Mouse (Mus musculus) ovary, postnatal 14 days (tissue): ENCODE data around the gene 0610010F05Rik.
A peak's percentile ranks its signal among the peaks of the same experiment; 100 is the strongest.
"Not testable (repeated sequence)": the region's sequence is repeated elsewhere in the genome, so short reads cannot be mapped to it uniquely, and the experiment has no call there.

ENCODE experiments used
- DNase-seq: peaks from one replicate; pipeline ENCODE4 v3.0.0; 2022; ENCODE audit warnings: low spot score

The 0610010F05Rik gene

GRCm38 (mm10) chr11:23632945-23633878 lies at the start of gene 0610010F05Rik:
TSS of gene 0610010F05Rik (minus strand) at chr11:23633639.
- peak; percentile 65 for DNase-seq

GRCm38 (mm10) chr11:23682561-23682960 lies 49.1 kb upstream of the 0610010F05Rik start:
- DNase-seq, result no peak

GRCm38 (mm10) chr11:23680435-23680950 lies 47.1 kb upstream of the 0610010F05Rik start:
- no peak for DNase-seq

GRCm38 (mm10) chr11:23679044-23679642 lies 45.7 kb upstream of the 0610010F05Rik start:
- DNase-seq, result peak; percentile 28

GRCm38 (mm10) chr11:23676100-23676499 lies 42.7 kb upstream of the 0610010F05Rik start:
- DNase-seq, result no peak

GRCm38 (mm10) chr11:23672256-23672749 lies 38.9 kb upstream of the 0610010F05Rik start:
- DNase-seq, result no peak

GRCm38 (mm10) chr11:23667128-23667527 lies 33.7 kb upstream of the 0610010F05Rik start:
- no peak for DNase-seq

GRCm38 (mm10) chr11:23666526-23666925 lies 33.1 kb upstream of the 0610010F05Rik start:
- no peak for DNase-seq

DNA sequence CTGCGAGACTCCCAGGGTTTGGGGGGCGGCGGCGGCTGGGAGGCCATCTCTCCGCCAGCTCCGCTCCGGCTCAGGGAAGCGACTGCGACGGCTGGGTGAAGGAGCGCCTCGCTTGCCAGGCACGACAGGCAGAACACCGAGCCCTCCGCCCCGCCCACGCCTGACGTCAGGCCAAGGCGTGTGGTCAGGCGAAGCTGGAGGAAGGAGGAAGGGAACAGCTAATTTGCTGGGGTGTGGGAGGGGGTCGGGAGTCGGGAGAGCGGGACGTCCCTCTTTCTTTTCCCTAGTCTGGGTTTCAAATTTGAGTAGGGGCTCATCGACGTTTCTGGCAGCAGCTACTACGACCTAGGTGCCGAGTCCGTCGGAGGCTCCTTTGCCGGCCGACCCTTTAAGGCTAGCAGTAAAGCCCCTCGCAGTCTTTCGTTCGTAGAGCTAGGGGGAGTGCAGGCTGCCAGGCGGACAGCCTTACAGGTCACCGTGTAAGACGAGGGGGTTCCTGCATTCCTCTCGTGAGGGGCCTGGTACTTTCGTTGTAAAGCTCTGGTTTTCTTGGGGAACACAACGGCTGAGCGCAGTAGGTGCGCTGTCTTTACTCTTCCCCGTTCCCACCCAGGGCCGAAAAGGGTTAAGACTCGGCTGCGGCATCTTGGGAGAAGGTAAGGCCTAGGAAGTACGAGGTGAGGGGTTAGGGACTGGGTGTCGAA lies 32.5 kb upstream of the 0610010F05Rik start, which contains the start of gene Pex13:
TSS of gene Pex13 (minus strand) at position 162 of the 704 bp plus-strand sequence.
- peak; percentile 89 for DNase-seq

GRCm38 (mm10) chr11:23665311-23665786 lies 31.9 kb upstream of the 0610010F05Rik start, which contains the start of gene Pus10:
TSS of gene Pus10 (plus strand) at chr11:23665674.
- DNase-seq, result peak; percentile 5

DNA sequence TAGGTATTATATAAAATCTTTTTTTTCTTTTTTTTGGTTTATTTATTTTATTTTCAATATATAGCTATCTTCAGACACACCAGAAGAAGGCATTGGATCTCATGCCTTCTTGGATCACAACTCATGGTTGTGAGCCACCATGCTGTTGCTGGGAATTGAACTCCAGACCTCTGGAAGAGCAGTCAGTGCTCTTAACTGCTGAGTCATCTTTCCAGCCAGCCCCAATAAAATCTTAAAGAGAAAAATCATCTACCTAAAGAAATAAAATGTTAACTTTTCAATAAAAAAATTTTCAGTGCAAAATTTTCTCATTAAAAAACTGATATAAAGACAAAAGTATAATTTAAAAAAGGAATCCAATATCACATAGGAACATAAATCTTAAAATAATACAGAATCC lies 30.8 kb upstream of the 0610010F05Rik start:
- DNase-seq, result no peak

DNA sequence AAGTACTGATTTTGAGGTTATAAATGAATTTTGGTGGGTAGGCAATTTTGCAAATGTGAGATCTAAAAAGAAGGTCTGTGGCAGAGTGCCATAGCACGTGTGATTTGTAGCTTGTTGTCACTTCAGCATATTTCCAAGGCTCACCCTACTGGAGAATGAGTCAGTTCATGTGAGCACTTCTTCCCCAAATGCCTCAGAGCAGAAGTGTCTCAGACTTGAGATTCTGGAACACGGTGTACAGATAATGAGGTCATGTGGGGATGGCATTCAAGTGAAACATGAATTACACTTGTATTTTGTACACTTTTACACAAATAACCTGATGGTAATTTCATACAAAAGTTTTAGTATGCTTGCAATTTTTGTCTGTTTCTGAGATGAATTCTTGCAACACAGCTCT lies 24.4 kb upstream of the 0610010F05Rik start:
- no peak for DNase-seq

- no peak for DNase-seq
These were observed 20.2 kb upstream of the 0610010F05Rik start for GRCm38 (mm10) chr11:23653666-23654065.

DNA sequence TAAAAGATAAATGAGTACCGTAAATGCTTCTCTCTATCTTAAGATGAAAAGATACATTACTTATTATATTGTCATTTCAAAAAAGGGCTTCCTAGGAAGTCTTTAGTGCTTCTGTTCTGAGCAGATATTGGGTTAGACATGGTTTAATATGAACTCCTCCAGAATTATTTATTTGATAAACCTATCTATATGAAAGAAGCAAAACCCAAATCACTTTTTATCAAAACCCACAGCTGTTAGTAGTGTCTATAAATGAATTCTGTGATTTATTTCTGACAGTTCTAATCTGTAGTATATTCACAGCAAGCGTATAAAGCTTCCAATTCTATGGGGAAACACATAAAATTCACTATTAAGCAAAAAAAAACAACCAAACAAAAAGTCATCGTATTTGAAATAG lies 14.4 kb upstream of the 0610010F05Rik start:
- no peak for DNase-seq

DNA sequence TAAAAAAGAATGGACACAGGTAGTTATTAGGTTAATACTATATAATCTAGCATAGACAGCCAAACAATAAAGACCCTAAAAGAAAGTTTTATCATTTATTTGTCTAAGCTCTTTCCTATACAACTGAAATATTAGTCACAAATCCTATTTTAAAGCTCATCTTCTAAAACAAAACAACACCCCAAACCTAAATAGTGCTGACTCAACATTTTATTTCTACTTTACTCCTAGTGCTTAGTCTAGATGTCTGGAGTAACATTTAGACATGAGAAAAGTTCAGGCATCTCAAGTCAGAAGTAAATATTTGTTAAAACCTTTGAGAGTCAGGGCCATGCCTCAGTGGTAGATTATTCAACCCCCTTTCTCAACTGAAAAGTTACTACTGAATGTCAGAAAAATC lies 14.0 kb upstream of the 0610010F05Rik start:
- no peak for DNase-seq

- no peak for DNase-seq
These were observed 1.1 kb upstream of the 0610010F05Rik start for GRCm38 (mm10) chr11:23634573-23634972.

DNA sequence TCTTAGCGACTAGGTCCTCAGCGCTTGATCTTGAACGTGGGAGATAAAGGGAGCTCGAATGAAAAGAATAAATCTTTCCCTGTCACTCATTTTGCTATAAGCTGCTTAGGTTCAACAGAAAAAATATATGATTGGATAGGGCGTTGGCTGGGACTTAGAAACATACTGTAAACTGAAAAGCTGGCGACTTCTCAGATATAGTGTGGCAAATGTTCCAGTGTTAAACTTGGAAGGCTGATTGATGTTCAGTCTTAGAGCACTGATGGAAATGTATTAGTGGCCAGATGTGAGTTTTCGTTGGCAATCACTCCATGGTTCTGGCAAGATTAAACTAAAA lies 408 bp upstream of the 0610010F05Rik start:
- no peak for DNase-seq

DNA sequence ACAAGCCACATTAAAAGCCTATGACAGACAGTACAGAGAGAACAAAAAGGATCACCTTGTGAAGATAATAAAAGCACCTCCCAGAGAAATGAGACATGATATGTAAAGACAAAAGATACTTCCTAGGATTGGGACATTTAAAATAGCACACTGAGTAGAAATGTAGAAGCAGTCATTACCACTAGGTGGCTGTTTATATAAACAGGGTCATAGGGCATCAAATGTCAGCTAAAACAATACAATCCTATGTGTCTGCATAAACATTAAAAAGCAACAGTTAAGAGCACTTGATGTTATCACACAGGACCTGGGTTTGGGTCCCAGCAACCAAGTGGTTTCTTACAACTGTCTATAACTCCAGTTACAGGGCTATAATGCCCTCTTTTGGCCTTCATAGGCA lies 2.8 kb downstream of the 0610010F05Rik start:
- DNase-seq, result no peak

DNA sequence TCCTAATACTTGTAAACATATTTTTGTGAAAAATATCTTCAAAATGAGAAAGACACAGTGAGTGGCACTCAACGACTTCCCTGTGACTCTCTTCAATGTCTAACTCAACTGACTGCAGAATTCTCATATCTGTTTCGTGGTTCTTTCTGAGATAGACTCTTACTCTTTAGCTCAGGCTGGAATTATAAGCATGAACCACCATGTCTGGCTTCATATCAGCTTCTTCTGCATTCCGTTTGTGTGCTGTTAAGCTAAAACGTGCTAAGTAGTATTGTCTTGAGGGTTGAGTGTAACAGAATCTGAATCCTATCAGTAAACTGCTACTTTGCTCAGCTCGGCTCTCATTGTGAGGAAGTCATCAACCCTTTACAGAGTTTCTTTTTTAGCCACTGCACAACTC lies 14.4 kb downstream of the 0610010F05Rik start:
- no peak for DNase-seq

- DNase-seq, result no peak
These were observed 18.9 kb downstream of the 0610010F05Rik start for GRCm38 (mm10) chr11:23614546-23614945.

GRCm38 (mm10) chr11:23607291-23607690 lies 26.1 kb downstream of the 0610010F05Rik start:
- DNase-seq, result not testable (repeated sequence)

- DNase-seq, result no peak
These were observed 63.3 kb downstream of the 0610010F05Rik start for GRCm38 (mm10) chr11:23570130-23570529.
